Mouse (Mus musculus) hindbrain, embryonic 16.5 days (tissue): ENCODE data around the gene Slc22a14. TPM values are rescaled to one million over a fixed set of nuclear protein-coding genes. Genes with fewer than 3 reads are reported as not detected.

Source experiments
- ATAC-seq: fragments of 200-750 bp; cut with Nextera tagmentation; 2 replicates; pipeline ENCODE4 v1.8.0; 2017; ENCODE audit warnings: moderate TSS enrichment, moderate library complexity
- H3K27ac ChIP-seq: fragments of 300-500 bp; sonication (generic); 2 replicates; pipeline ENCODE4 v1.5.1; 2014; ENCODE audit warnings: low read depth, mild to moderate bottlenecking, control low read depth, low read length, moderate library complexity
- H3K27me3 ChIP-seq: fragments of 300-500 bp; sonication (generic); replicated peaks from 2 replicates; pipeline ENCODE4 v1.6.1; 2014; ENCODE audit warnings: low read length; ENCODE audit not compliant: control insufficient read depth, insufficient read depth
- H3K36me3 ChIP-seq: fragments of 300-500 bp; sonication (generic); 2 replicates; pipeline ENCODE4 v1.6.1; 2014; ENCODE audit warnings: mild to moderate bottlenecking, low read length, moderate library complexity, mixed read lengths; ENCODE audit not compliant: control insufficient read depth, insufficient read depth
- H3K4me1 ChIP-seq: fragments of 300-500 bp; sonication (generic); 2 replicates; pipeline ENCODE4 v1.6.1; 2014; ENCODE audit warnings: low read depth, low read length; ENCODE audit not compliant: control insufficient read depth, insufficient read depth
- H3K4me2 ChIP-seq: fragments of 300-500 bp; sonication (generic); 2 replicates; pipeline ENCODE4 v1.6.1; 2014; ENCODE audit warnings: mild to moderate bottlenecking, low read length, control low read depth, moderate library complexity
- H3K4me3 ChIP-seq: fragments of 300-500 bp; sonication (generic); 2 replicates; pipeline ENCODE4 v1.5.1; 2014; ENCODE audit warnings: mild to moderate bottlenecking, low read length, control low read depth, moderate library complexity
- H3K9ac ChIP-seq: fragments of 300-500 bp; sonication (generic); 2 replicates; pipeline ENCODE4 v1.6.1; 2014; ENCODE audit warnings: low read depth, mild to moderate bottlenecking, control low read depth, low read length, moderate library complexity
- H3K9me3 ChIP-seq: fragments of 300-500 bp; sonication (generic); 2 replicates; pipeline ENCODE4 v1.6.1; 2014; ENCODE audit warnings: mild to moderate bottlenecking, low read length, moderate library complexity; ENCODE audit not compliant: control insufficient read depth
- WGBS: fragments of 180-500 bp; shearing (Covaris S2); extraction: QIAGEN DNeasy Blood & Tissue Kit; methylation state at CpG from one replicate; pipeline ENCODE4 v1.1.7; 2014; 5-methylcytosine and 5-hydroxymethylcytosine counted together
- polyA plus RNA-seq: library from polyadenylated mRNA; unstranded; fragments of >200 nt; fragmentation: Nextera tagmentation; extraction: Ambion mirVana; gene quantifications from 2 replicates; pipeline ENCODE4 v1.2.1, GENCODE M21; 2015

Slc22a14 gene
- polyA plus RNA-seq, 1 experiment from 2014 or later = 0.08 TPM

DNA sequence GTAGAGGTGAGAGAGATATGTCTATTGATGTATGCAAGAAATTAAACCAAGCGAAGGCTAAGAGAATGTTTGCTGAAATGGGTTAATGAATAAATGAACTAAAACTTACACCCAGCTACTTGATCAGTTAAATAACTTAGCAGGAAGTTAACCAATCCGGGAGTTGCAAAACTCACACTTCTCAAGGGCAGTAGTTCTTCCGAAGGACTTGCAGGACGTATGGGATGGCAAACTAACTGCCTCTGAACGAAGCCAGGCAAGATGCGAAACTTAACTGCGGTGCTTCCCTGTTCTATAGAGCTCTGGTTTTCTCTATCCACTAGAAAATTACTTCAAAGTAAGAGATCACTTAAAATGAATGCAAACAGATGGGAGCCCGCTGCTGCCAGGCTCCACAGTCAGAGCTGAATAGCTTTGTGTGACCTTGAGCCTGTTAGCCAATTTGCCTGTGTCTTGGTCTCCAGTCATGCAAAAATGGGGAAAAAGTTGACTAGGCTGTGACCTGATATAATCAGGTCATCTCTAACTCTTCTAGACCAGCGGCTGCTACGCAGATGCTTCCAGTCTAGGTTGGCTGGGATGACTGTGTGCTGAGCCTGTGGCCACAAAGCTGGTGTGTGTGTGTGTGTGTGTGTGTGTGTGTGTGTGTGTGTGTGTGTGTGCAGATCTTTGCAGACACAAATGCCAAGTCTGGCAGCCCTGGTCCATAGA, 166.0 kb downstream of the Slc22a14 start:
- Histone ChIP-seq H3K4me1 (no peaks in the 10 kb centered on the region), H3K9ac (no peak overlapping the region), H3K9me3 (peaks cover 6% of the 10 kb centered on the region), H3K4me3 (no peak overlapping the region), H3K27me3 (no peaks in the 10 kb centered on the region), H3K36me3 (no peaks in the 10 kb centered on the region), H3K4me2 (no peak overlapping the region), H3K27ac (no peak overlapping the region)
- ATAC-seq = no peak
- 80% methylated on average over 10 of the region's 10 CpGs for WGBS

DNA sequence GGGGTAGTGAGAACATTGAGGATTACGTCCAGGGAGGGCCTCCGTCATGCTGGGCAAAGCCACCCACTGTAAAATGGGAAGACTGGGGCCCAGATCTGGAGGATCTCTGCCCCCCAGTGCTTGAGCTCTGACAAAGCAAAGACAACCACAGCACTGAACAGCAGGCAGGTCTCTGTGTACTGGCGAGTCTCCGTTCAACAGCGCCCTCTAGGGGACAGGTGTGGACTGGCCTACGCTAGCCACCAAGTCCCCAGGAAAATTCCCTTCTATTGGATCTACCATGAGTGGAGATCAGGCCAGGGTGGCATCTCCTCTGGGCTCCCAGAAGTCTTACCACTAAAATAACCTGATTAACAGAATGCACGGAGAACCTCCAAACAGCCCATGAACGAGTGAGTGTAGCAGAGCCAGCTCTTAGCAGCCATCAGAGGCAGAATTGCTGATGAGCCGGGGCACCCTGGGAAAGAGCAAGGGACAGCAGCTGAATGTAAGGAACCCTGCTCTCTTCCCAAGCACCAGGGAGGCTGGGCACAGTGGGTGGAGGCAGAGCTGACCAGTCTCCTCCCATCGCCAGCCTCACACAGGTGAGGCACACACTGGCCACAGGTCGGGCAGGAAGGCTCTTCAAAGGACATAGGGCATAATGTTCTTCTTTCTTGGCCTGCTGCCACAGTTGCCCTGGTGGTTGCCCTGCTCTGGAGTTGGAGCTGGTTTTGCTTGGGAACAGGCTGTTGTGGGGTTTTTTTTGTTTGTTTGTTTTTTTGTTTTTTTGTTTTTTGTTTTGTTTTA, 173.0 kb downstream of the Slc22a14 start:
- H3K4me3 ChIP-seq = no peak overlapping the region
- ATAC-seq = no peak
- WGBS = 45% methylated on average over 11 of the region's 11 CpGs

DNA sequence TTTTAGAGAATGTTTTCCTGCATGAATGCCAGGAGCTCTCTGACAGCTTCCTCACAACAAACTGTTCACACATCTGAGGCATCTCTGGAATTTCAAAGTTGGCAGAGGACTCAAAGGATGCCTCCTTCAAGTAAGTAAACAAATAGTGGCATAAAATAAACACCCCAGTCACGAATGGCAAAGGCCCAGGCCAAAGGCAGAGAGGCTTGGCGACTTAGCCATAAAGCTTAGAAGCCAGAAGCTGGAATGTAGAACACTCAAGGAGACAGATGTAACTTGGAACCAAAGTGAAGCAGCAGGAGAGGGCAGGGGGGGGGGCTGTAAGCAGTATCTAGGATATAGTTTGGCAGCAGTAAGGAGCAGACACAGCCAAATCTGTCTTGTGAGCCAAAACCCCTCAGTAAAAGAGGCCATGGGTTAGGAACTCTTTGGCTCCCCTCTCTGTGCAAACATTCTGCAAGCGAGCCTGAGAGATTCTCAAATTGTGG, 184.1 kb downstream of the Slc22a14 start:
- Histone ChIP-seq H3K27ac (no peak overlapping the region), H3K9ac (no peak overlapping the region), H3K4me2 (no peak overlapping the region), H3K4me1 (peaks cover 4% of the 10 kb centered on the region; the same call in 1 of the 2 replicates), H3K9me3 (no peaks in the 10 kb centered on the region), H3K36me3 (no peaks in the 10 kb centered on the region), H3K27me3 (no peaks in the 10 kb centered on the region), H3K4me3 (no peak overlapping the region)
- peak; percentile 81 for ATAC-seq
- 44% methylated on average over 3 of the region's 3 CpGs for WGBS

More for the DNA sequence above, 173.0 kb downstream of the Slc22a14 start:
- no peak overlapping the region for H3K4me2 ChIP-seq
- no peaks in the 10 kb centered on the region for H3K27me3 ChIP-seq
- H3K36me3 ChIP-seq = no peaks in the 10 kb centered on the region
- no peak overlapping the region for H3K9ac ChIP-seq
- H3K4me1 ChIP-seq = no peaks in the 10 kb centered on the region
- H3K9me3 ChIP-seq = 0 out of 2 replicates have a peak, but pooled peaks cover 2% of the 10 kb centered on the region
- H3K27ac ChIP-seq = no peak overlapping the region

DNA sequence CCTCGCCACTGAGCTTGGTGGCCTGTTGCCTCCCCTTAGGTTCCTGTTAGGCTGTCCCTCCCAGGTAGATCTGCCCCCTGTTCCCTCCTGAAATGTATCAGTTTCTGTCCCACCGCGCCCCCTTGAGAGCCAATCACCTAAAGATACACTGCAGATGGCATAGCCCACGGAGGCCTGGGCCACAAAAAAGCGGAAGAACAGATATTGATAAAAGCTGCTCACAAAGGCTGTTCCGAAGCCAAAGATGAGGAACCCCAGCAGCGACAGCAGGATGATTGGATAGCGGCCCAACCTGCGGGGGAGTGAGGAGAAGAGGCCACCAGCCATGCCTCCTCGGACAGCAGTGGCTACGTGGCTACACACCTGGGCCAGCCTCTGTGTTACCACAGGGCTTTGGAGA, 186.1 kb downstream of the Slc22a14 start:
- Histone ChIP-seq H3K27me3 (no peaks in the 10 kb centered on the region), H3K4me2 (no peak overlapping the region), H3K4me3 (no peak overlapping the region), H3K27ac (no peak overlapping the region), H3K9me3 (no peaks in the 10 kb centered on the region), H3K9ac (no peak overlapping the region), H3K36me3 (no peaks in the 10 kb centered on the region), H3K4me1 (peaks cover 4% of the 10 kb centered on the region; the same call in 1 of the 2 replicates)
- WGBS = 88% methylated on average over 11 of the region's 11 CpGs
- ATAC-seq = no peak

DNA sequence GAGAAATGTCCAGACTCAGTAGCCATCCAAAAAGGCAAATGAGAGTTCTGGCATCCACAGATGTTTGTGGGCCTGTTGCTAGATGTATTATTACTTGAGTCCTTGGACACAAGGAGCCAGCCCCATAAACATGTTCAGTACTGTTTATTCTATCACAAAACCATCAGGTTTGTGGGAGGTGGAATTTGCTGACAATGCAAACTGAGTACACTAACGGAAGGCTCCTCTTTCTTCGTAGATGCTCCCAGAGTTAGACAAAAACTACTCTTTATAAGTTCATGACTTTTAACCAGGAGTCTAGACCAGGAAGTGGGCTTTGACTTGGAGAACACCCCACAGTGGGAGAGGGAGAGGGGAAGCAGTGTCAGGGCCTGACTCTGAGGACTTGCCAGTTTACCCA, 197.7 kb downstream of the Slc22a14 start:
- no peak overlapping the region for H3K4me2 ChIP-seq
- WGBS = 98% methylated on average over 2 of the region's 2 CpGs
- no peaks in the 10 kb centered on the region for H3K9me3 ChIP-seq
- H3K4me3 ChIP-seq = no peak overlapping the region
- no peak overlapping the region for H3K9ac ChIP-seq
- no peaks in the 10 kb centered on the region for H3K27me3 ChIP-seq
- H3K4me1 ChIP-seq = no peaks in the 10 kb centered on the region
- no peaks in the 10 kb centered on the region for H3K36me3 ChIP-seq
- ATAC-seq = no peak
- H3K27ac ChIP-seq = no peak overlapping the region

DNA sequence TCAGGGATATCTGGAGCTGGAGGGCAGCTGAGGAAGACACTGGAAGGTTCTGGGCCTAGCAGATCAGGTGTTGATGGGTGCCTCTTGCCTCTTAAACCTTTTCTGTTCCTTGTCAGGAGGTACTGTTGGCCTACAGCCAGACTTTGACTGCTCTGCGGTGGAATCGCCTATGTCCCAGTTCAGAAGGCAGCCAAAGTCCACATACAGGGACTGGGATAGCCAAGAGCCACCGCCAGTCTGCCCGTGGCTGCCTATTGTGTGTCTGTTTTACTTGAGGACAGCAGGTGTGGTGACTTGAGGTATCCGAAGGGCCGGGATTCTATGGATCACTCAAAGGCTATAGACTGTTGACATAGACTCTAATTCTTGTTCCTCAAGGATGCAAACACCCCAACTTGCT, 199.8 kb downstream of the Slc22a14 start:
- Histone ChIP-seq H3K9me3 (no peaks in the 10 kb centered on the region), H3K4me3 (no peak overlapping the region), H3K4me2 (no peak overlapping the region), H3K4me1 (no peaks in the 10 kb centered on the region), H3K27ac (no peak overlapping the region), H3K27me3 (no peaks in the 10 kb centered on the region), H3K9ac (no peak overlapping the region), H3K36me3 (no peaks in the 10 kb centered on the region)
- ATAC-seq = no peak
- 96% methylated on average over 6 of the region's 6 CpGs for WGBS

DNA sequence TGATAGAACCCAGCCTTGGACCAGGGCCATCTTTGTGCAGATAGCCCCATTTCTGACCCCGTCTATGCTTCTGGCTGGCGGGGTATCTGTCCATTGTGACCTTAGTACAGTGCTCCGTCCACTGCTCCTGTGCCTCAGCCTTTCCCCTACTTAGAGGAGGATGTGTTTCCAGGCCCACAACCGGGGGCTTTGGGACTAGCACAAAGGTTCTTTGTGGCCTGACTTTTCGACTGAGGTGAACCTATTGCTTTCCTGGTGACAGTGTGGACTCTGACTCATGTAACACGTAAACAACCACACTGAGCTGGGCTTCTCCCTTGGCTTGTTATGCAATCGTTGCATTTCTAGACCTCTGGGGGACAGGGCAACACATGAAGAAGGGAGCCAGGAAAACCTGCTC, 200.6 kb downstream of the Slc22a14 start:
- H3K4me1 ChIP-seq = no peaks in the 10 kb centered on the region
- no peak for ATAC-seq
- WGBS = 89% methylated on average over 7 of the region's 7 CpGs
- H3K4me2 ChIP-seq = no peak overlapping the region
- no peaks in the 10 kb centered on the region for H3K9me3 ChIP-seq
- no peak overlapping the region for H3K27ac ChIP-seq
- no peaks in the 10 kb centered on the region for H3K27me3 ChIP-seq
- no peak overlapping the region for H3K9ac ChIP-seq
- H3K36me3 ChIP-seq = no peaks in the 10 kb centered on the region
- no peak overlapping the region for H3K4me3 ChIP-seq

DNA sequence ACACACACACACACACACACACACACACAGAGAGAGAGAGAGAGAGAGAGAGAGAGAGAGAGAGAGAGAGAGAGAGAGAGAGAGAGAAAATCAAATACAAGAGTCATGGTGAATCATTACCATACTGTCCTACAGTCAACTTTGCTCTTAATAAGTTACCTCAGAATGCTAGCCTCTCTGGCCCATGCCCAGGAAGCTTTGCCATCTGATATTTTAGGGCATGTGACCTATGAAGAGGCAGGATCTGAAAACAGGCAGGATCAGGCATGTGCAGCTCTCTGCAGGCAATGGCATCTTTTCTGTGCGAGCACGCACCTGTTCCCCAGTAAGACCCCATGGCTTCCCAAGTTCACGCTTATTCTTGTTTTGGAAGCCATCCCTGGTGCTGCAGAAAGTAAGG, 204.7 kb downstream of the Slc22a14 start:
- Histone ChIP-seq H3K27me3 (no peaks in the 10 kb centered on the region), H3K4me1 (no peaks in the 10 kb centered on the region)
- ATAC-seq = no peak

DNA sequence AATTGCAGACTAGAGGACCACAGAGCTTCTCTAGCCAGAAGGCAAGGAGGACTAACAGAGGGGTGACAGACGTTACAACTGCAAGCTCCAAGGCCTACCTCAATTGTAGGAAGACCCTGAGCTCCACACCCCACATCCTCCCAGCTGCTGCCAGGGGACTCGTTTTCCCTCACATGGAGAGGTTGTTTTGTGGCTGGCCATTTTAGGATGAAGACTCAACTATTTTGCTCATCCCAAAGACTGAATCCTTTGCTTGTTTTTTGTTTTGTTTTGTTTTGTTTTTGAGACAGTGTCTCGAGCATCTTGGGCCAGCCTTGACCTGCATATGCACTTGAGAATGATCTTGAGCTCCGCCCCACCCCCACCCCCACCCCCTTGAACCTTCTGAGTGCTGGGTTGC, 206.5 kb downstream of the Slc22a14 start, which contains the start of gene Gm47289:
TSS of gene Gm47289 (plus strand) at position 301 of the 400 bp plus-strand sequence.
- no peak for ATAC-seq
- Histone ChIP-seq H3K9ac (no peak within 1 kb of the TSS), H3K4me1 (no peaks in the 10 kb centered on the region), H3K9me3 (no peaks in the 10 kb centered on the region), H3K27me3 (no peaks in the 10 kb centered on the region), H3K36me3 (no peaks in the 10 kb centered on the region), H3K4me2 (no peak within 1 kb of the TSS), H3K4me3 (no peak within 1 kb of the TSS), H3K27ac (no peak within 1 kb of the TSS)
- WGBS = 64% methylated on average over 4 of the region's 4 CpGs

More for the DNA sequence above, 204.7 kb downstream of the Slc22a14 start:
- Histone ChIP-seq H3K9ac (no peak overlapping the region), H3K9me3 (no peaks in the 10 kb centered on the region), H3K36me3 (no peaks in the 10 kb centered on the region), H3K4me2 (no peak overlapping the region), H3K4me3 (no peak overlapping the region), H3K27ac (no peak overlapping the region)
- WGBS = 84% methylated on average over 3 of the region's 3 CpGs
